In the genomic region with DNA sequence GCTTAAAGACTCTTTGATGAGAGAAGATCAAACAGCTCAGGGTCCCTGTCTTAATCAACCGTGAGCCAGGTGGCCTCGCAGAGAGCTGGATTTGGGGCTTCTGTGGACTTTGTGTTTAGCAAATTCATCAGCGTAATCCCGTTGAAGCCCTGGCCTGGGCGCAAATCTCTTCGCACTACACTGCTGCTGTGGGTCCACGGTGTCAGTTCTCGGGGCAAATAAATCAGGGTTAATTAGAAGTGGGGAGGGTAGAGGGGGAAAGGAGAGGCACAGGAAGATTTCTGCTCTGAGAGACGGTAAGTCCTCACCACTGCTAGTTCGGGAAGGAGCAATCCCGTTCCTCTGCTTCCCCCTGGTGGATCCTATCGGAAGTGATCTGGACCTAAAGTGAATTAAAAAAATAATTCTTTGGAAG, we compare ENCODE assay signal across 8 mouse cellular contexts. TPM values are rescaled to one million over a fixed set of nuclear protein-coding genes. Genes with fewer than 3 reads are reported as not detected.
DNase-seq lines count a peak whose midpoint lies in the region; ATAC-seq and TF ChIP-seq lines count a peak whose summit lies in the region.

No protein-coding gene starts in this region.

- no peak overlapping the region for H3K27ac ChIP-seq in forebrain, embryonic 13.5 days

- under 1% methylated on average over 12 of the region's 12 CpGs for WGBS in forebrain, embryonic 13.5 days
- 3% methylated on average over 12 of the region's 12 CpGs for WGBS in lung, adult 2 months

- H3K4me1 ChIP-seq in G1E (ENCODE audit: insufficient read depth, low read depth, low read length), result peaks cover 8% of the 10 kb centered on the region; the same call in 1 of the 2 replicates
- H3K4me1 ChIP-seq in forebrain, embryonic 13.5 days, result peaks cover 11% of the 10 kb centered on the region
- H3K4me1 ChIP-seq in lung, adult 2 months (ENCODE audit: control insufficient read depth, insufficient read depth, low read length), result no peaks in the 10 kb centered on the region

- no peak for TF ChIP-seq POLR2A in lung, adult 2 months (IDR thresholded peaks at IDR 0.05; ENCODE audit: borderline replicate concordance, extremely low read depth, low read depth, low read length)

- H3K4me3 ChIP-seq in G1E (ENCODE audit: low read depth, low read length), result no peak overlapping the region
- peak overlapping the region; percentile 18 for H3K4me3 ChIP-seq in forebrain, embryonic 13.5 days
- H3K4me3 ChIP-seq in lung, adult 2 months (replicated peaks; ENCODE audit: extremely low read depth, low read depth, low read length), result no peak overlapping the region

- H3K9ac ChIP-seq in forebrain, embryonic 13.5 days, result peak overlapping the region; percentile 39

- TF ChIP-seq CTCF in G1E (IDR thresholded peaks at IDR 0.05; ENCODE audit: low read depth, low read length), result no peak
- peak; percentile 88 for TF ChIP-seq CTCF in lung, adult 2 months (IDR thresholded peaks at IDR 0.05; ENCODE audit: insufficient read depth, low read length)

- peaks cover 15% of the 10 kb centered on the region for H3K27me3 ChIP-seq in G1E (ENCODE audit: insufficient read depth, low read length)
- peaks cover 45% of the 10 kb centered on the region for H3K27me3 ChIP-seq in forebrain, embryonic 13.5 days

- H3K36me3 ChIP-seq in G1E (replicated peaks), result no peaks in the 10 kb centered on the region
- no peaks in the 10 kb centered on the region for H3K36me3 ChIP-seq in forebrain, embryonic 13.5 days (ENCODE audit: poor library complexity, severe bottlenecking)

- H3K9me3 ChIP-seq in G1E (replicated peaks), result no peaks in the 10 kb centered on the region
- H3K9me3 ChIP-seq in forebrain, embryonic 13.5 days (replicated peaks), result no peaks in the 10 kb centered on the region

- ATAC-seq in G1E (ENCODE audit: extremely low read depth, insufficient number of reproducible peaks, low FRiP score, poor library complexity, severe bottlenecking), result no peak
- ATAC-seq in forebrain, embryonic 13.5 days, result peak; percentile 79
- ATAC-seq in activated CD4-positive, CD25-positive, alpha-beta regulatory T cell, adult 4 months, result no peak

- peak overlapping the region; percentile 55 for H3K4me2 ChIP-seq in forebrain, embryonic 13.5 days

- DNase-seq in G1E (ENCODE audit: low spot score), result peak; percentile 23
- DNase-seq in c-Kit-positive CD71-negative TER-119-negative erythroid progenitor cells, embryonic 14.5 days (ENCODE audit: low read depth), result peak; percentile 42
- peak; percentile 82 for DNase-seq in heart, postnatal 4 days
- DNase-seq in layer of hippocampus, adult 9-10 months (ENCODE audit: low spot score), result peak; percentile 47
- DNase-seq in lung, adult 2 months, result peak; percentile 59
- peak; percentile 33 for DNase-seq in ovary, postnatal 36 days (ENCODE audit: low spot score)

RNA-seq across cellular contexts. Expression of gene Dkk1, which starts 5.0 kb away (rescaled TPM):
- not detected in 2 replicates for total RNA-seq in G1E (2014; fragmentation: Nextera tagmentation)
- total RNA-seq in G1E (2017), result 0.06 and 0.16 TPM in 2 replicates
- not detected in 2 replicates for polyA plus RNA-seq in G1E (2012)
- polyA plus RNA-seq in forebrain, embryonic 13.5 days (2015; fragmentation: Nextera tagmentation; extraction: Ambion mirVana), result 0.17 and 0.39 TPM in 2 replicates
- not detected for total RNA-seq in heart, postnatal 4 days (2021)
- polyA plus RNA-seq in lung, adult 2 months (2012; rRNA removed), result not detected in 2 replicates
- polyA plus RNA-seq in activated CD4-positive, CD25-positive, alpha-beta regulatory T cell, adult 4 months (2017; shearing (Covaris generic)), result not detected

Comparison
In these comparisons a context has a peak if more than half of its experiments do, and no peak if none do; other contexts are left out.
1. DNase-seq: peak in every context shown above with its lines; median percentile 82 in heart, postnatal 4 days; 59 in lung, adult 2 months; 47 in layer of hippocampus, adult 9-10 months; 42 in c-Kit-positive CD71-negative TER-119-negative erythroid progenitor cells, embryonic 14.5 days; 33 in ovary, postnatal 36 days; 23 in G1E.